Mouse (Mus musculus) myocyte (in vitro differentiated cells): ENCODE measurements around the gene Mnat1.

Experiments used
- CEBPB ChIP-seq: IDR thresholded peaks from 2 replicates; pipeline ENCODE4 v1.6.1; 2011; ENCODE audit warnings: mild to moderate bottlenecking, moderate library complexity; ENCODE audit not compliant: poor library complexity, insufficient read depth, severe bottlenecking
- E2F4 ChIP-seq: IDR thresholded peaks from one replicate; pipeline ENCODE4 v1.6.1; 2011; ENCODE audit warnings: mild to moderate bottlenecking, control low read depth, moderate library complexity; ENCODE audit not compliant: insufficient read depth
- MAX ChIP-seq: IDR thresholded peaks from one replicate; pipeline ENCODE4 v1.6.1; 2011; ENCODE audit warnings: low read depth, mild to moderate bottlenecking, control low read depth
- MYOD1 ChIP-seq, 3 experiments: IDR thresholded peaks; one replicate each; pipeline ENCODE4 v1.6.1; 2011; ENCODE audit warnings: control low read depth in 2 of 3, low read depth in 2 of 3, mild to moderate bottlenecking in 2 of 3, moderate library complexity in 1 of 3; ENCODE audit not compliant: insufficient read length in 2 of 3, control insufficient read depth in 1 of 3
- MYOG ChIP-seq, 3 experiments: IDR thresholded peaks; one replicate each; pipeline ENCODE4 v1.6.1; 2011; ENCODE audit warnings: control low read depth in 2 of 3, low read depth in 2 of 3, mild to moderate bottlenecking in 2 of 3; ENCODE audit not compliant: insufficient read length in 2 of 3, control insufficient read depth in 1 of 3, insufficient read depth in 1 of 3
- POLR2A ChIP-seq: IDR thresholded peaks from one replicate; pipeline ENCODE4 v1.6.1; 2011; ENCODE audit warnings: low read depth, mild to moderate bottlenecking, control low read depth, moderate library complexity; ENCODE audit not compliant: insufficient read length
- POLR2AphosphoS2 ChIP-seq: IDR thresholded peaks from one replicate; pipeline ENCODE4 v1.6.1; 2011; ENCODE audit warnings: low read depth, control low read depth; ENCODE audit not compliant: insufficient read length
- REST ChIP-seq: IDR thresholded peaks from one replicate; pipeline ENCODE4 v1.6.1; 2011; ENCODE audit warnings: mild to moderate bottlenecking, control low read depth, moderate library complexity; ENCODE audit not compliant: insufficient read depth, insufficient read length
- SRF ChIP-seq: IDR thresholded peaks from one replicate; pipeline ENCODE4 v1.6.1; 2011; ENCODE audit warnings: low read depth; ENCODE audit not compliant: control insufficient read depth, insufficient read length
- TCF12 ChIP-seq: IDR thresholded peaks from one replicate; pipeline ENCODE4 v1.6.1; 2011; ENCODE audit warnings: mild to moderate bottlenecking, control low read depth; ENCODE audit not compliant: poor library complexity, insufficient read depth, severe bottlenecking
- TCF3 ChIP-seq: IDR thresholded peaks from one replicate; pipeline ENCODE4 v1.6.1; 2011; ENCODE audit warnings: low read depth, control low read depth; ENCODE audit not compliant: insufficient read length
- USF1 ChIP-seq: IDR thresholded peaks from one replicate; pipeline ENCODE4 v1.6.1; 2011; ENCODE audit warnings: low read depth, mild to moderate bottlenecking, control low read depth, moderate library complexity

- TF ChIP-seq USF1 (no peak), POLR2A (no peak), MAX (no peak), MYOD1 (IDR thresholded peaks at IDR 0.05; ENCODE audit: control insufficient read depth in 1 of 3, insufficient read length in 2 of 3, low read depth in 2 of 3) (no peak), E2F4 (no peak), REST (no peak), CEBPB (no peak), TCF3 (no peak), TCF12 (no peak), MYOG (IDR thresholded peaks at IDR 0.05; ENCODE audit: control insufficient read depth in 1 of 3, insufficient read depth in 1 of 3, insufficient read length in 2 of 3, low read depth in 2 of 3) (no peak), SRF (no peak), POLR2AphosphoS2 (no peak)
Measured at GRCm38 (mm10) chr12:73231552-73231951, 108.0 kb downstream of the Mnat1 start.
